Comparison of ENCODE assay signal across 14 mouse cellular contexts in the genomic region with DNA sequence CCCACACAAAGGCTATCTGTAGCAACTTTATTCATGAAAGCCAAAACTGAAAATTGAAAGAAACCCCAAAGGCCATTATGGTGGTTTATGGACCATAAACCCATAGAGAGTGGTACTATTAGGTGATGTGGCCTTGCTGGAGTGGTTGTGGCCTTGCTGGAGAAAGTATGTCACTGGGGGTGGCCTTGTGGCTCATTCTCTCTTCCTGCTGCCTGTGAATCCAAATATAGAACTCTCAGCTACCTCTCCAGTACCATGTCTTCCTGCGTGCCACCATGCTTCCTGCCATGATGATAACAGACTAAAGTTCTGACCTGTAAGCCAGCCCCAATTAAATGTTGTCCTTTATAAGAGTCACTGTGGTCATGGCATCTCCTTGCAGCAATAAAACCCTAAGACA.
"Had no signal": no experiment of that assay in that cellular context is flagged by ENCODE, and none has a peak within 500 bp of the region (broad histone marks: within the 10 kb centered on the region; RNA-seq: fewer than 3 reads in every experiment).

No protein-coding gene starts in this region.

- ATAC-seq: midbrain, embryonic 16.5 days had no signal

- DNase-seq: lung, adult 18-20 months; lung, embryonic 14.5 days; lung, postnatal 10 days; lung, postnatal 4 days; midbrain, embryonic 14.5 days; retina, postnatal 1 day; right cerebral cortex, adult 18-20 months; right cerebral cortex, postnatal 25 days; right cerebral cortex, postnatal 4 days; spleen, adult 18-20 months; thymus, adult 18-20 months; thymus, postnatal 14 days; thymus, postnatal 36 days had no signal
